Mouse (Mus musculus): Measurements from ENCODE around the gene Pkm.

DNA sequence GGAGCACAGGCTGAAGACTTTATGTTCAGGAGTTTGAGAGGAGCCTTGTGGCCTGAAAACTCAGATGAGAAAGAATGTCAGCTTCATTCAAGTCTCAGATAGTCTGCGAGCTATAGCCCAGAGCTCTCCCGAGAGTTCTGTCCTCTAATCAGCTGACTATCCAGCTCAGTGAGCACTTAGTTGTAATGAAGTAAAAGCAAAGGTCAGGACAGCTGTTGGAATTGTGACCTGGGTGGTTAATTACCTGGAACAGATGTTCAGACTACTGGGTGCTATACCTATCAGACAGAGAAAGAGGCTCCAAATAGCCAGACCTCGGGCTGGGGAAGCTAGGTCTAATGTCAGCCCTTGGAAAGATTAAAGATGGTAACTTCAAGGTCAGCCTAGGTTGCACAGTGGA lies 7.8 kb downstream of the Pkm start:
- TF ChIP-seq CTCF (IDR thresholded peaks at IDR 0.05; ENCODE audit: low read depth), result no peak
- TF ChIP-seq EP300 (IDR thresholded peaks at IDR 0.05; ENCODE audit: low read depth), result no peak
